Mouse (Mus musculus) cerebellum, postnatal 14 days (tissue): ENCODE measurements around the gene Ttc17.
A peak's percentile ranks its signal among the peaks of the same experiment; 100 is the strongest.

Experiments
- DNase-seq, 2 experiments: peaks; one replicate each; pipeline ENCODE4 v3.0.0; 2021; ENCODE audit warnings: mixed read lengths in 2 of 2

Ttc17 gene

DNA sequence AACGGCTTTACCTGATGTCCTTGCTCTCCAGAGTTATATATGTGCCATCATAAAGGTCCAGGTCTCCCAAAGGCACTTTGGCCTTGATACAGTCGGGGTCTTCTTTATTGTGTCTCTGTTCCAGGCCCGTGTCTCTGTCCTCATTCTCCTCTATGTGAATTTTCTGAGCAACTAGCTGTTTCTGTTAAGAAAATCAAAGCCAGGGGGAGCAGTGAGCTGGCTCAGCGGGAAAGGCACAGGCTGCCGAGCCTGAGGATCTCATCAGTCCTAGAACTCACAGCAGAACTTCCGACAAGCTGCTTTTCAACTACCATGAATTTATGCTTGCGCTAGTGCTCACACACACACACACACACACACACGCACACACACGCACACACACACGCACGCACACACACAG, 27.8 kb downstream of the Ttc17 start:
- no peak for DNase-seq

DNA sequence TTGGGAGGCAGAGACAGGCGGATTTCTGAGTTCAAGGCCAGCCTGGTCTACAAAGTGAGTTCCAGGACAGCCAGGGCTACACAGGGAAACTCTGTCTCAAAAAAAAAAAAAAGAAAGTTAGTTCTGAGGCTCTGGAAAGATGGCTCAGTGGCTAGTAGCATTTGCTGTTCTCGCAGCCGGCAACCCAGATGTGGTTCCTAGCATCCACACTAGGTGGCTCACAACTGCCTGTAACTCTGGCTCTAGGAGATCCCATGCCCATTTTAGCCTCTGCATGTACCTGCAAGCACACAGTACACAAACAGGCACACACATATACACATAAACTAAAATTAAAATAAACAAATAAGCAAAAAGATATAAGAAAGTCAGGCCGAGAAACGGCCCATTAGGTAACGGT, 35.4 kb downstream of the Ttc17 start:
- DNase-seq = peak; percentile 33 to 41

DNA sequence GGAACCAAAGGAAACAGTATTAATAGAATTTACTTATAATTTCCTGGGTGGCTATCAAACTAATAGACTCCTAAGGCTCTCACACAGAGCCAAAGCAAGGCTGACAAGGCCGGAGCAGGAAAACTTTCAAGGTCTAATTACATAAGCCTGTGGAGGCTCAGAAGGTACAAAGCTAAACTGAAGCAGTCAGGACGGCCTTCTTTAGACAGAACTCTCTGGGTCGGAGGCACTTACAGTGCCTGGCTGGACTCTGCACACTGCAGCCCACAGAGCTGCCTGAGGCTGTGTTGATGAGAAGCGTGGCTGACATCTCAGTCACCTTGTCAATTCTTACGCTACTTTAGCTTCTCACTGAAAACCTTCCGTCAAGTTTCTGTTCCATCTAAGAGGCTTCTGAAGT, 42.7 kb downstream of the Ttc17 start:
- DNase-seq = no peak

DNA sequence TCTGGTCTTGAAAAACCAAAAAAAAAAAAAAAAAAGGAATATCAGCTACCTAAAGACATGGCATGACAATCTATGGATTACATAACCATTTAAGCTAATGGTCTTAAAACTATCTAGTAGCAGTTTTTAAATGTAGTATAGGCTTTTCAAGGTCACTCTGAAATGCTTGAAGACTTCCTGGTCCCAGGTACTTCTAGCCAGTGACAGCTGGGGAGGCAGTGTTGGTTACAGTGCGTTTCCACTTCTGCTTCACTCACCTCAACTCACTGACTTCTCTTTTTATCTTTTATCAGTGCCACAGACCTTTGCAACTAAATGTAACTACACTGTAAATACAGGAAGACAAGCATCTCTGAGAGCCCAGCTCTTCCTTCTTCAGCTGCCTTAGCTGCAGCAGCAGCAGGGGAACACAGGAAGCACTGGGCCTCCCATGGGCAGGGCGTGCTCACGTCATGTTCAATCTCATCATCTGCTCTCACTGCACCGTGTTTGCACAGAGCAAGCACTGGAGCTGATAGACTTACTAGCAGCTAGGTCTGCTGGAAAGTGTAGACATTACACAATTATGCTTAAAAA, 46.0 kb downstream of the Ttc17 start:
- DNase-seq = peak; percentile 50 to 61

DNA sequence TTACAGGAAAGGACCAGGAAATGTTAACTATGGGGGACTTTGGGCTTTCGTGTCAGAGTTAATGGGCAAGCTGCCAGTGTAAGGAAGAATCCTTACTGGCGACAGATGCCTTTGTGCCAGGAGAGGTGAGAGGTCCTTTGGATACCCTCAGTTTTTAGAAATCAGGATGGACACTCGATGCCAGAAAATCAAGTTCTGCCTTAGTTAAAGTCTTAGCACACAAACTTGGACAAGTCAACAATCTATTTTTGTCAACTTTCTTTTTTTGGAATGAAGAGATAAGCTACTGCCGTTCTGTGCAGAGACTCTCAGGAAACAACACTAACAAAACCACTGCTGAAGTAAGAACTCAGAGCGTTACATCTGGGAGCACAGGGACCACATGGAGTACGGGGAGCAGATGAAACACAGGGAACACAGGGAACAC, 58.3 kb downstream of the Ttc17 start:
- DNase-seq = no peak

DNA sequence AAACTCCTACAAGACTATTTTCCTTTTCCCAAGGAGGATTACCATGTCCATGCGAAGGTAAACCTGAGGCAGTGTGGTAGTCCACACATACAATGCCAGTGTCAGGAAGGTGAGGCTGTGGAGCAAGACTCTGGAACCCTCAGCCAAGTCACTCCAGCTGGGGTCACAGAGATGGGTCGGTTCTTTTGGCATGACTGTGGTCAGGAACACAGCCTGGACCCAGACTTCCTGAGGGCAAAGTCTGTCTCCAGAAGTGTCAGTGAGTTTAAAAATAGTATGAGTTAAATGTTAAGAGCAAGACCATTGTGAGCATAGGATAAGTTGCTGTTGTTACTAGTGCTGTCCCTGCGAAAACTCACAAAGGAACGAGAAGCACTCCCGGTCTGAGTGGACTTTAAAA, 59.7 kb downstream of the Ttc17 start:
- no peak for DNase-seq

DNA sequence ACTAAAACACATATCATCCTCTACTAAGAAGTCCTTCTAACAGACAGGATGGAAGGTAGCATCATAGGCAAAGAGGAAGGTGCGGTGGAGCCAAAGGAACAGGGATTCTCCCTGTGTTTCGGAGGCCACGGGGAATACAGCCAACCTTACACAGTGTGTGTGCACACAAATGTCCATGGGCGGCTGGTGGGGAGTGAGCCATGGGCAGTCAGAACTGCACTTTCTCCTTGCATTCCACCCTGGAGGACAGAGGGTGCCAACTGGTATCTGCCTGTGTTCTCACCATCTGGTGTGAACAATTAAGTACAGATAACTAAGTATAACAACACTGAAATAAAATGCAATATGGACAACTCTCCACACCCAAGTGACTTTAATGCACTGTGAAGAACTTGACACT, 61.9 kb downstream of the Ttc17 start:
- DNase-seq = peak in 1 of 2 experiments; percentile 54

DNA sequence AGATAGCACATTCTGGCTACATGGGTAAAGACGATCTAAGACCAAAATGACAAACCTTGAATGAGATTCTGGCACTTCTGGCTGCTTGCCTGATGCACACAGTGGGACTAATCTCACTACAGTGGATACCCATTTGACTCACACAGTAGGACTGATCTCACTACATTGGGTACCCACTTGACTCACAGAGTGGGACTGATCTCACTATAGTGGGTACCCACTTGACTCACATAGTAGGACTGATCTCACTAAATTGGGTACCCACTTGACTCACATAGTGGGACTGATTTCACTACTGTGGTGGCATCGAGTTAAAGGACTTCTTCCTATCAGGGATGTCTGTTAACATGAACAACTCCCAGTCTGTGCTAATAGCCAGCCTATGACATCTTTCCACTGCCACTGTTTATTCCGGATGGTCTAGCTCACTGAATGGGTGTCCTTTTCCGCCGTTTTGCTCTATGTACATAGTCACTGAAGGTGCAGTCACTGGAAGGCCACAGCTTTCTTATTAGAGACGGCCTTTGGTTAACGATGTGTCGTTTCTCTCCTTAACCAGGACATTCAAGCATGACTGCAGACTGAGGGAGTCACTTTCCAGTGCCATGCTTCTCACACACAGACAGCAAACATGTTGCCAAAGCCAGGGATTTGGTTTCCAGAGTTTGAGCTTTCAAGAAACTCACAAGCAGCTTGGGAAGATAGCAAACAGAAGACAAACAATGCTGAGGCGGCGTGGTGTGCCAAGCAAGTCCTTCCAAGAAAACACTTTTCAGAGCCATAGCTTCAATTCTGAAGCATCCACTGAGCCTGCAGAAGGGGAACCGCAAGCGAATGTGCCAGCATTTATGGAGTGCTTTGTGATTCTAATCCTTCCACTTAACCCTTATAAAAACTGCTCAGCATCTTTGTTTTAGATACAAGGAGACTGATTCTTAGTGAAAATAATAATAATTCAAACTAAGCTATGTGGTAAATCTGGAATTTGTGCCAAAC, 62.9 kb downstream of the Ttc17 start:
- DNase-seq = no peak

DNA sequence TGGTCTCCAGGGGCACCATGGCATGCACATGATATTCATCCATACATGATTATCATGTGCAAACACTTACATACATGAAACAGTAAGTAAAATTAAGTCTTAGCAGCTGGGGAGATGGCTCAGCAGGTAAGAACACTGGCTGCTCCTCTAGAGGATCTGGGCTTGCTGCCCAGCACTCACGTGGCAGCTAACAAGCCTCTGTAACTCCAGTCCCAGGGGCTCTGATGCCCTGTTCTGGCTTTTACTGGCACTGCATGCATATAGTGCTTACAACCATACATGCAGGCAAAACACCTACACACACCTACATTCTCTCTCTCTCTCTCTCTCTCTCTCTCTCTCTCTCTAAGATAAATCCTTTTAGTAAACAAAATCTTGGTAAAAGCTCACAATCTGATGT, 65.7 kb downstream of the Ttc17 start:
- DNase-seq = no peak

DNA sequence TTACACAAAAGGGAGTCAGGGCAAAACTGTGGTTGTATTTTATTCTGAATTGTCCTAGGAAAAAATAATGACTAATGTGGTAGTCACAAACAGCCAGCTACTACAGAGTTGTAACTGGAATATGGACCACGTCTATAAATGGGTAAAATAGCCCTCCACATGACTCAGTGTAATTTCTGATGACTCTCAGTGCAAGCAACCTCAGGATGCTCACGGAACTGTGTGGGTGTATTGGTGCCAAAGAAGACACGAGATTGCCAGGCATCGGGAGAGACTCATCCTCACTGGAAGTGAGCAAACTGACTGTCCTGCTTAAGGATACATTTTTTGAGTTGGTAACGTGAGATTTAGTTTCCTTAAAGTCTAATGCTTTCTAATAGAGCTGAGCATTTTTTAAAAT, 67.0 kb downstream of the Ttc17 start:
- DNase-seq = no peak

DNA sequence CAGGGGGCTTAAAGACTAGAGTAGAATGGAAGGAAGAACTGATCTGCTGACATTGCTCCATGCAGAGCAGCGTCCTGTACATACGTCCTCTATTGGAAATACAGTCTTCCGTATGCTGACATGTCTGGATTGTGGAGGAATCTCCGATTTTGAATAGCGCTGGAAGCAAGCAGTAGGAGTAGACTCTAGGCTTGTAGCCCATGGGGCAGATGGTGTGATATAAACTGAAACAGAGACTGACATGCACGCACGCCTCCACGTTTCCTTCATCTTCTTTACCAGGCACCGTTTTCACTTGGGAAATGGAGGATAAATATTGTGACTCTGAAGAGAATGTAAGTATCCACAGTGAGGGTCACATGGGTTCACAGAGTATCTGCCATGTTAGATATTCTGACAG, 70.2 kb downstream of the Ttc17 start:
- DNase-seq = no peak

DNA sequence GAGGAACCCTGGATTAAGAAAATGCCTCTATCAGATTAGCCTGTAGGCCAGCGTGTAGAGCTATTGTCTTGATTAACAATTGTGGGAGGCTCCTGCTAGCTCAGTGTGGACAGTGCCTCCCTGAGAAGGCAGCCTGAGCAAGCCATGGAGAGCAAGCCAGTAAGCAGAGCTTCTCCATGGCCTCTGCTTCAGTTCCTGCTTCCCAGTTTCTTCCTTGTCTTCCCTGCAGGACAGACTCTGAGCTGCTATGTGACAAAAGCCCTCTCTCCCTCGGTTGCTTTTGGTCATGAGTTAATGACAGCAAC, 71.8 kb downstream of the Ttc17 start:
- no peak for DNase-seq

DNA sequence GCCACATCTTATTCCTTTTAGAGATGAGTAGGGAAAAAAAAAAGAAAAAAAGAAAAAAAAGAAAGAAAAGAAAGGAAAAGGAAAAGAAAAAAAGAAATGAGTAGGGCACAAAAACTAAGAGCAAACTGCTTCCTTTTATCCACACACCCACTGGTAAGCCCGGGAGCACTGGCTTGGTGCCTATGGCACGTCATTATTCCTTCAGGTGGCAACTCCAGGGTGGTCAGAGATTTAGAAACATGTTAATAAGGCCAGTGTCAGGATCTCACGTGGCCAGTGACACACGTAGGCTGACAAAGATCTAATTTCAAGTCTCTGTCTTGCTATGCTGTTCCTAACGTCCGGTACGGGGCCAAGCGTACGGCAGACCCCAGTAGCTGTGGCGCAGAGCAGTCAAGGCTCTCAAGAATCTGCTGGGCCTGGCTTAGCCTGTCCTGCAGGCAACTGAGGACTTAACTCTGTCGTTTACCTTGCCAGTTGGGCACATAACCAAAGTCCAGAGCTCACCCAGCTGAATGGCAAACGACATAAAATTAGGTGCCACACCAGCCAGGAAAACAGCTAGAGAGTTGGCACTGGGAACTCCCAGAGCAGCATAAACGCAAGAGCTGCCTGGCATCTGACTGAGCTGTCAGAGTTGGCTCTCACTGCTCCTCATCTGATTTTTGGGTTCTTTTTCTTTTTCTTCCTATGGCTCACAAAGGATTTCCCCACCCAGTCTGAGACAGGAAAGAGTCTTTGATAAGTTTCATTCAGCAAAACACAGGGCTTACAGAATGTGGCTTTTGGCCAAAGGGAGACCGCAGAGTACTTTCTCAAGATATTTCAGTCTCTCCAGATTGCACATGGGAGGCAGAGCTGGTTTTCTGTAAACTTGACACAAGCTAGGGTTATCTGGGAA, 72.4 kb downstream of the Ttc17 start:
- DNase-seq = peak; percentile 48 to 61

DNA sequence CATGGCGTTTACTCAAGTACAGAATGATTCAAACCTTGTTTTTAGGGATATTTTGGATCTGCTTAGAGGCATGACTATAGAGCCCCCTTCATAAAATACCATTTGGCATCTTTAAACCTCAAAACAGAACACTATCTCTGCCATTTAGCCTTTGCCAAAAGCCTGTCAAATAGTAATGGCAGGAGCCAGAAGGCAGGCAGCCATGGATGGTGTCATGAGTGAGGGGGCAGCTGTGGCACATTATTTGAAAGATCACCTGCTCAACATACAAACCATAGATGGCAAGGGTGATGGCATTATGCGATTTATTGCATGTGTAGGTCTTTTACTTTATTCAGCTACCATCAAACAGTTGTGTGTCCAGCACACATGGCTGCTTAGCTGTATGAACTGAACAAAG, 73.4 kb downstream of the Ttc17 start:
- DNase-seq = peak; percentile 29 to 35

DNA sequence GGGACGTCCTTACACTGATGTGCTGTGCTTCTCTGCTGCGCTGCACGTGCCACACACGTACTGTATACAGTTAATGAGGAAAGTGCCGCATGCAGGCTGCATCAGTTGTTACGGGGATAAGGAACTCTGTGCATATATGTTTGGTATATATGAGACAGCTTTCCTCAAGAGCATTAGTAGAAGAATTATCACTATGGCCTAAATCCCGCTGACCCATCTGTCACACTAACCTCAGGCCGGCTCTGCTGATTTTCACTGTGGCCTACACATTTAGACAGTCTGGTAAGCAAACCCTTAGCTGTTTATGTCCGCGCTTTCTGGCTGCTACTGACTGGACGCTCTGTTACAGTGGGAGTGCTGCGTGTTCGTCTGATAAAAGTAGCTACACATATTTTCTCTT, 77.2 kb downstream of the Ttc17 start:
- no peak for DNase-seq

DNA sequence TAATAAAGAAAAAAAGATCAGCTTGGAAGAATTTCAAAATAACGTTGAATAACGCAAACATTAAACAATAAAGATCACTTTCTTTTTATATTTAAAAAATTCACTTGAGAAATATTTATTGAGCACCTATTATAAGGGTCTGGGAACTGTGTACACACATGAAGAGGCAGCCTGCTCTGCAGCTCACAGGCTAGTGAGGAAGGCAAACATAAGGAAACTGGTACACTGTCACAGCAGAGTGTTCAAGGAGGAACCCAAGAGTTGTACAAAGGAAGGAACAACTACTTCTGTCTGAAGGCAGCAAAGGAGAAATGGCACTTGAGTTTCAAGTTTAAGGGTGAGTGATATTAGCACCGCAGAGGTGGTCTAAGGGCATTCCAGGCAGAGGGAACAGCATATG, 78.7 kb downstream of the Ttc17 start:
- no peak for DNase-seq

DNA sequence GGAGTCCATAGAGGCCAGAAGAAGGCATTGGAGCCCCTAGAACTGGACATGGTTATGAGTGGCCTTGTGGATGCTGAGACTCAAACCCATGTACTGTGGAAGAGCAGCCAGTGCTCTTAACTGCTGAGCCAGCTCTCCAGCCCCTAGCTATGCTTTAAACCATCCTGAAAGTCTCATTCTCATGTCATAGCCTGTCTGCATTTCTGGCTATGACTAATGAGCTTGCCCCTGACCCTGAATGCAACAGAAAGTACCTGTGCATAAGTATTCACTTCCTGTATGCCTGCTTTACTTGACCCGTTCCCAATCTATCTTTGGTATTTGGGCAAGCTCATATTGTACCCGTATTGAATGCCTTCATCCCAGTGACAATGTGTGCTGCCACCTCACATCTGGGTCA, 86.7 kb downstream of the Ttc17 start:
- DNase-seq = no peak

DNA sequence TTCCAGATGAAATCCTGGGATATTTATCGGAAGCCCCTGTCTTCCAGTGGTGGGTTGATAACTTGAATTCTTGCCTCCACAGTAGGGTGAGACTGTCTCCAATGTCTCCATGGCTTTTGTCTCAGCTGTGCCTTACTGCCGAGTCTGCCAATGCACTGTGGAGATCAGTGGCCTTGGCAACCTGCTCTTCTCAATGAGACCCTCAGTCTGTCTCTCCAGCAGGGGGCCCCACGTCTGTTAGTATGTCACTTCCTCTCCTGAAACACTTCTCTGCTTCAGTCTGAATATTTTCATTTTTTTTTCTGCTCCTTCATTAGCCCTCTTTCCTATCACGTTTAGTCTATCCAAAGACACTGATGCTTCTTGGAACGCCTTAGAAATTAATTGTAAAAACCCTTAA, 90.0 kb downstream of the Ttc17 start:
- peak in 1 of 2 experiments; percentile 38 for DNase-seq

DNA sequence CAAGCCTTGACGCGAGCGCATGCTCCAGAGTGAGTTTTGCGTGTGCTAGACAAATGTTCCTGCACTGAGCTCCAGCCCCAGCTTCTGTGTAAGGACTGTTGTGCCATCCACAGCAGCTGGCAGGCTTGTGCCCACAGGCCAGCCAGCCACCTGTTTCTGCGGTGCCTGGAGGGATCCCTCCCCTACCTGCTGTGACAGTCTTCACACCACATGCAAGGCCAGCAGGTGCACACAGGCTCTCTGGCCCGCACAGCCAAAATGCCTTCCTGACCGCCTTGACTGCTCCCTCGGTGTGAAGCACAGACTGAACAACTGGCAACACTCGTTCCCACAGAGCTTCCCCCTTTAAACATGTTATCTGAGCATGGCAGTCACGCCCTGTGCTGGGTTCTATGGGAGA, 102.5 kb downstream of the Ttc17 start:
- DNase-seq = peak; percentile 26 to 46

DNA sequence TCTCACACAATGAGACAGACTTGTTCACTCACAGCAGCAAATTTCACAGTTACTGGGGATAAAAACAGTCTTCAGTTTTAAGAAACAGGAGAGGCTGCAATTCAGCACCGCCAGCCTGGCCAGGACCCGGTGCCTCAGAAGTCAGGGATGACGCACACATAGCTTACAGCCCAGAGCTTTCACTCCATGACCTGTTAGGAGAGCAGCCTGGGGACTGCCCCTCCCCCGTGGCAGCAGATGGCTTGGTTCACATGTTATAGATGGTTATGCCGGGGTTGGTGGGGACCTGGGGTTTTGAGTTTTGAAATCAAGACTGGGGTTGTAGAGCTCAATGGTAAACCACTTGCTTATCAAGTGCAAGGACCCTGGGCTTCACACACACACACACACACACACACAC, 104.1 kb downstream of the Ttc17 start:
- peak; percentile 55 to 65 for DNase-seq

DNA sequence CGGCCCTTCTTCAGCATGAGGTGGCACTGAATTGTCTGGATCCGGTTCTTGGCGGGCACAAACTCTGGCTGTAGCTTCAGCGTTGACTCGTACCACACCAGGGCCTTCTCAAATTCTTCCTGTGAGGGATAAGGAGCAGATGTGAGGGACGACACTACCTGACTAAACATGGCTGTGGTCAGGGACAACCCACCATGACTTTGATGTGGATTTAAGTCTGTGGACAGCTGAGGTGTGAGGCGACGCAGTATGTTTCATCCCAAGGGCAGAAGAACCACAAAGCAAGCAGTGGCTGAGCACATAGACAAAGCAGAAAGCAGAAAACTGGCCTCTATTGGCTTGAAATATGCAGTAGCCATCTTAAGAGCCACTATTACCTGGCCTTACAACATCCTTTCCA, 104.7 kb downstream of the Ttc17 start:
- no peak for DNase-seq

DNA sequence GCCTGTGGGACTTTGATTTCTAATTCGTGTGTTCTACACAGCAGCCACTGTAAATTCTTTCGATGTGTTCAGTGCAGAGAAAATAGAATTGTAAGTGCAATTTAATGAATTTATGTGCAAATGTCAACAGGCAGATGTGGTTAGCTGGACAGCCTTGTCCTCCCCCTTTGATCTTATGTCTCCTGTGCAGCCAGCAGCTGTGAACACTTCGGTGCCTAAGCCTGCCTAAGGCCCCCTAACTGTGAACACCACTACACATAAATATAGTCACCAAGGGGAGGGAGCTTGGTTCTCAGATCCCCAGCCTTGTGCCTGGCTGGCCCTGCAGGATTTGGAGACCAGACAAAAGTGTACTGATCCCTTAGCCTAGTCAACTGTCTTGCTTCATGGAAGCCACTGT, 109.0 kb downstream of the Ttc17 start:
- peak in 1 of 2 experiments; percentile 33 for DNase-seq

DNA sequence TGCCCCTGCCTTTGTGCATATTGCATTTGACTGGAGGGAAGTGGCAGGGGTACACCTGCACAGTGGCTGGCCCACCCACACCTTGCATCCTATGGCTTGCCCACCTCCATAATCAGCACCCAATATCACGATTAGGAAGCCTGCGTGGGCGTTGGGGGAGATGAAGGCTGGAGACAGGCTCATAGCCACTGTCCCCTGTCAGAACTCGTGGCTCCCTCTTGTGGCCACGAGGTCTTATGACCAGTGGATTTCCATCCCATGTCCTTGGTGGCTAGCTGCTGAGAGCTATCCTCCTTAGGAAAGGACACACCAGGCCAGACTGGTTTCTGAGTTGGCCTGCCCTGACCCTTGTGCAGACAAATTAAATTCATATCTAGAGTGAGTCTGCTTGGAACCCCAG, 116.0 kb downstream of the Ttc17 start:
- peak; percentile 90 to 91 for DNase-seq

DNA sequence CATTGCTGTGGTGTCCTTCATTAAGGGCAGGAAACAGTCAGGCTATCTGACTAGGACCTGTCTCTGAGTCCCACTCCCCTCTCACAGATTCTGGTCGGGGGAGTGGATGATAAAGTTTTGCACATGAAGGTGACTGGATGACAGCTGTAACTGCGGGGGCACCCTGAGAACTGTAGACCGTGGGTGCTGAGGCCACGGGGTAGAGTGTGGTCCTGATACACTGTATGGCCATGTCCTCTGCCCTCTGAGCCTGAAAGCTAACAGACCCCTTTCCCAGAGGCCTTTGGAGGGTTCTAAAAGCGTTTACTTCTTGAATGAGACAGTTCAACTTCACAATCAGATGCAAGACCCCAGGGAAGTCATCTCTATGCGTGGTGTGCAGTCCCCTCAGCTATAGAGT, 116.8 kb downstream of the Ttc17 start:
- DNase-seq = no peak
